Mouse (Mus musculus) stomach, embryonic 15.5 days (tissue): ENCODE data around the gene Tpst2. TPM values are rescaled to one million over a fixed set of nuclear protein-coding genes. Genes with fewer than 3 reads are reported as not detected.
"Not testable (repeated sequence)": the region's sequence is repeated elsewhere in the genome, so short reads cannot be mapped to it uniquely, and the experiment has no call there.

Source experiments
- ATAC-seq: fragments of 200-750 bp; cut with Nextera tagmentation; 2 replicates; pipeline ENCODE4 v1.8.0; 2017; ENCODE audit warnings: low read depth, moderate number of reproducible peaks, moderate TSS enrichment; ENCODE audit not compliant: insufficient read depth, low FRiP score
- H3K27ac ChIP-seq: fragments of 300-500 bp; sonication (generic); 2 replicates; pipeline ENCODE4 v1.5.1; 2015; ENCODE audit warnings: mild to moderate bottlenecking, inconsistent platforms
- H3K27me3 ChIP-seq: fragments of 300-500 bp; sonication (generic); replicated peaks from 2 replicates; pipeline ENCODE4 v1.6.1; 2015; ENCODE audit warnings: inconsistent platforms
- H3K36me3 ChIP-seq: fragments of 300-500 bp; sonication (generic); 2 replicates; pipeline ENCODE4 v1.6.1; 2015; ENCODE audit warnings: inconsistent platforms
- H3K4me1 ChIP-seq: fragments of 300-500 bp; sonication (generic); 2 replicates; pipeline ENCODE4 v1.6.1; 2015; ENCODE audit warnings: inconsistent platforms
- H3K4me2 ChIP-seq: fragments of 300-500 bp; sonication (generic); 2 replicates; pipeline ENCODE4 v1.6.1; 2015; ENCODE audit warnings: mild to moderate bottlenecking, inconsistent platforms
- H3K4me3 ChIP-seq: fragments of 300-500 bp; sonication (generic); replicated peaks from 2 replicates; pipeline ENCODE4 v1.5.1; 2015; ENCODE audit warnings: inconsistent platforms
- H3K9ac ChIP-seq: fragments of 300-500 bp; sonication (generic); 2 replicates; pipeline ENCODE4 v1.6.1; 2015; ENCODE audit warnings: inconsistent platforms
- H3K9me3 ChIP-seq: fragments of 300-500 bp; sonication (generic); 2 replicates; pipeline ENCODE4 v1.6.1; 2016; ENCODE audit warnings: inconsistent platforms
- WGBS: fragments of 180-500 bp; shearing (Covaris S2); methylation state at CpG from one replicate; pipeline ENCODE4 v1.1.7; 2015; 5-methylcytosine and 5-hydroxymethylcytosine counted together
- polyA plus RNA-seq: library from polyadenylated mRNA; unstranded; fragments of >200 nt; fragmentation: Nextera tagmentation; extraction: Ambion mirVana; gene quantifications from 2 replicates; pipeline ENCODE4 v1.2.1, GENCODE M21; 2015

The Tpst2 gene
- polyA plus RNA-seq, 1 experiment from 2014 or later = 44.4 TPM

GRCm38 (mm10) chr5:112305842-112306241 is 29.4 kb downstream of the Tpst2 start:
- H3K4me3 ChIP-seq = no peak overlapping the region
- no peak for ATAC-seq
- H3K27me3 ChIP-seq = no peaks in the 10 kb centered on the region
- H3K27ac ChIP-seq = no peak overlapping the region
- peaks cover 25% of the 10 kb centered on the region for H3K36me3 ChIP-seq
- H3K9ac ChIP-seq = no peak overlapping the region
- H3K9me3 ChIP-seq = no peaks in the 10 kb centered on the region
- WGBS = 83% methylated on average over 5 of the region's 5 CpGs
- no peak overlapping the region for H3K4me2 ChIP-seq
- H3K4me1 ChIP-seq = 0 out of 2 replicates have a peak, but pooled peaks cover 4% of the 10 kb centered on the region

- Histone ChIP-seq H3K4me2 (no peak overlapping the region), H3K4me3 (no peak overlapping the region), H3K27me3 (no peaks in the 10 kb centered on the region), H3K36me3 (peaks cover 28% of the 10 kb centered on the region), H3K4me1 (no peaks in the 10 kb centered on the region), H3K27ac (no peak overlapping the region), H3K9me3 (no peaks in the 10 kb centered on the region), H3K9ac (no peak overlapping the region)
- no peak for ATAC-seq
- 75% methylated on average over 11 of the region's 11 CpGs for WGBS
These were observed 36.9 kb downstream of the Tpst2 start for GRCm38 (mm10) chr5:112313222-112313885.

GRCm38 (mm10) chr5:112316468-112316867 is 40.0 kb downstream of the Tpst2 start:
- Histone ChIP-seq H3K4me1 (no peaks in the 10 kb centered on the region), H3K9ac (no peak overlapping the region), H3K4me3 (no peak overlapping the region), H3K36me3 (peaks cover 12% of the 10 kb centered on the region; the same call in 1 of the 2 replicates), H3K27me3 (no peaks in the 10 kb centered on the region), H3K4me2 (no peak overlapping the region), H3K9me3 (no peaks in the 10 kb centered on the region), H3K27ac (no peak overlapping the region)
- ATAC-seq = no peak
- 73% methylated on average over 5 of the region's 5 CpGs for WGBS

- H3K27ac ChIP-seq = no peak overlapping the region
- no peak overlapping the region for H3K4me3 ChIP-seq
- 37% methylated on average over 5 of the region's 5 CpGs for WGBS
- peaks cover 8% of the 10 kb centered on the region; the same call in 1 of the 2 replicates for H3K36me3 ChIP-seq
- H3K27me3 ChIP-seq = no peaks in the 10 kb centered on the region
- ATAC-seq = no peak
- H3K9ac ChIP-seq = no peak overlapping the region
- H3K9me3 ChIP-seq = no peaks in the 10 kb centered on the region
- no peak overlapping the region for H3K4me2 ChIP-seq
- no peaks in the 10 kb centered on the region for H3K4me1 ChIP-seq
These were observed 40.8 kb downstream of the Tpst2 start for GRCm38 (mm10) chr5:112317328-112317727.

GRCm38 (mm10) chr5:112319343-112319742 is 42.9 kb downstream of the Tpst2 start:
- peak; percentile 40 for ATAC-seq
- not testable (repeated sequence) for H3K4me1 ChIP-seq, H3K9ac ChIP-seq, H3K4me2 ChIP-seq, H3K27ac ChIP-seq, H3K27me3 ChIP-seq, H3K36me3 ChIP-seq, H3K4me3 ChIP-seq, H3K9me3 ChIP-seq
- WGBS = 50% methylated on average over 2 of the region's 2 CpGs

GRCm38 (mm10) chr5:112320379-112320778 is 43.9 kb downstream of the Tpst2 start:
- peaks cover 3% of the 10 kb centered on the region for H3K4me1 ChIP-seq
- WGBS = 78% methylated on average over 5 of the region's 5 CpGs
- no peaks in the 10 kb centered on the region for H3K9me3 ChIP-seq
- no peak overlapping the region for H3K9ac ChIP-seq
- H3K36me3 ChIP-seq = peaks cover 3% of the 10 kb centered on the region; the same call in 1 of the 2 replicates
- no peak overlapping the region for H3K4me2 ChIP-seq
- ATAC-seq = no peak
- H3K27me3 ChIP-seq = no peaks in the 10 kb centered on the region
- H3K4me3 ChIP-seq = no peak overlapping the region
- no peak overlapping the region for H3K27ac ChIP-seq

- H3K4me3 ChIP-seq = no peak overlapping the region
- H3K36me3 ChIP-seq = no peaks in the 10 kb centered on the region
- no peaks in the 10 kb centered on the region for H3K9me3 ChIP-seq
- peaks cover 7% of the 10 kb centered on the region for H3K4me1 ChIP-seq
- no peaks in the 10 kb centered on the region for H3K27me3 ChIP-seq
- WGBS = 70% methylated on average over 6 of the region's 6 CpGs
- no peak overlapping the region for H3K27ac ChIP-seq
- H3K4me2 ChIP-seq = no peak overlapping the region
- no peak for ATAC-seq
- H3K9ac ChIP-seq = no peak overlapping the region
These were observed 44.4 kb downstream of the Tpst2 start for GRCm38 (mm10) chr5:112320936-112321335.

GRCm38 (mm10) chr5:112321376-112321775 is 44.9 kb downstream of the Tpst2 start:
- Histone ChIP-seq H3K9ac (no peak overlapping the region), H3K9me3 (no peaks in the 10 kb centered on the region), H3K27me3 (no peaks in the 10 kb centered on the region), H3K4me2 (no peak overlapping the region), H3K4me3 (no peak overlapping the region), H3K27ac (no peak overlapping the region), H3K4me1 (peaks cover 7% of the 10 kb centered on the region), H3K36me3 (no peaks in the 10 kb centered on the region)
- no peak for ATAC-seq
- 79% methylated on average over 4 of the region's 4 CpGs for WGBS

GRCm38 (mm10) chr5:112323246-112323645 is 46.8 kb downstream of the Tpst2 start:
- Histone ChIP-seq H3K36me3 (0 out of 2 replicates have a peak, but pooled peaks cover 3% of the 10 kb centered on the region), H3K9me3 (no peaks in the 10 kb centered on the region), H3K4me2 (no peak overlapping the region), H3K27ac (no peak overlapping the region), H3K4me1 (peaks cover 12% of the 10 kb centered on the region), H3K9ac (no peak overlapping the region), H3K27me3 (no peaks in the 10 kb centered on the region), H3K4me3 (no peak overlapping the region)
- no peak for ATAC-seq
- WGBS = 85% methylated on average over 6 of the region's 6 CpGs

- Histone ChIP-seq H3K9ac (no peak overlapping the region), H3K27me3 (no peaks in the 10 kb centered on the region), H3K27ac (peak overlapping the region; percentile 84; the same call in 1 of the 2 replicates), H3K4me2 (peak overlapping the region; percentile 75), H3K4me1 (peaks cover 12% of the 10 kb centered on the region), H3K9me3 (no peaks in the 10 kb centered on the region), H3K4me3 (peak overlapping the region; percentile 100), H3K36me3 (peaks cover 16% of the 10 kb centered on the region)
- WGBS = 17% methylated on average over 24 of the region's 24 CpGs
- ATAC-seq = peak; percentile 83
These were observed 48.4 kb downstream of the Tpst2 start for GRCm38 (mm10) chr5:112324637-112325545.

- 7% methylated on average over 48 of the region's 48 CpGs for WGBS
These were observed 49.3 kb downstream of the Tpst2 start, which contains the start of gene Tfip11 for GRCm38 (mm10) chr5:112325546-112326445. Gene Tfip11, plus strand, starts transcription at chr5:112326358.

More at GRCm38 (mm10) chr5:112325546-112326445, 49.3 kb downstream of the Tpst2 start, which contains the start of gene Tfip11:
- Histone ChIP-seq H3K27me3 (no peaks in the 10 kb centered on the region), H3K4me1 (peaks cover 12% of the 10 kb centered on the region), H3K27ac (peak within 1 kb of the TSS; percentile 84), H3K4me3 (peak within 1 kb of the TSS; percentile 100), H3K9ac (peak within 1 kb of the TSS; percentile 90), H3K36me3 (peaks cover 23% of the 10 kb centered on the region), H3K9me3 (no peaks in the 10 kb centered on the region), H3K4me2 (peak within 1 kb of the TSS; percentile 75)
- peak; percentile 87 for ATAC-seq
